Mouse (Mus musculus): ENCODE results near the gene Fbxo3.
"Not testable (repeated sequence)": the region's sequence is repeated elsewhere in the genome, so short reads cannot be mapped to it uniquely, and the experiment has no call there.

The Fbxo3 gene

GRCm38 (mm10) chr2:104027458-104028138 is at the start of gene Fbxo3:
Fbxo3 (plus strand) TSS chr2:104027721.
- peak; percentile 86 to 94 for DNase-seq

- DNase-seq, result peak; percentile 76 to 88
These were observed 45.3 kb upstream of the Fbxo3 start for GRCm38 (mm10) chr2:103982250-103982649.

- DNase-seq, result no peak
These were observed 44.4 kb upstream of the Fbxo3 start for GRCm38 (mm10) chr2:103983146-103983545.

GRCm38 (mm10) chr2:103987595-103987994 is 39.9 kb upstream of the Fbxo3 start:
- DNase-seq, result not testable (repeated sequence)

GRCm38 (mm10) chr2:103989724-103990123 is 37.8 kb upstream of the Fbxo3 start:
- DNase-seq, result no peak

- no peak for DNase-seq
These were observed 36.2 kb upstream of the Fbxo3 start for GRCm38 (mm10) chr2:103991303-103991702.

GRCm38 (mm10) chr2:103992162-103992561 is 35.4 kb upstream of the Fbxo3 start:
- DNase-seq, result no peak

- no peak for DNase-seq
These were observed 34.7 kb upstream of the Fbxo3 start for GRCm38 (mm10) chr2:103992618-103993332.

GRCm38 (mm10) chr2:104001076-104001475 is 26.4 kb upstream of the Fbxo3 start:
- DNase-seq, result no peak

- DNase-seq, result no peak
These were observed 25.7 kb upstream of the Fbxo3 start for GRCm38 (mm10) chr2:104001861-104002260.

- peak; percentile 42 to 50 for DNase-seq
These were observed 24.7 kb upstream of the Fbxo3 start for GRCm38 (mm10) chr2:104002711-104003413.

- DNase-seq, result no peak
These were observed 19.6 kb upstream of the Fbxo3 start for GRCm38 (mm10) chr2:104007793-104008519.

- not testable (repeated sequence) for DNase-seq
These were observed 18.7 kb upstream of the Fbxo3 start for GRCm38 (mm10) chr2:104008853-104009252.

GRCm38 (mm10) chr2:104023096-104023495 is 4.4 kb upstream of the Fbxo3 start:
- DNase-seq, result no peak

- no peak for DNase-seq
These were observed 2.9 kb upstream of the Fbxo3 start for GRCm38 (mm10) chr2:104024656-104025055.

- peak in 1 of 2 experiments; percentile 26 for DNase-seq
These were observed 710 bp downstream of the Fbxo3 start, which contains the start of gene 4931422A03Rik for GRCm38 (mm10) chr2:104028139-104028723. 4931422A03Rik (minus strand) TSS chr2:104028361.

GRCm38 (mm10) chr2:104029074-104029473 is 1.6 kb downstream of the Fbxo3 start:
- DNase-seq, result no peak

- DNase-seq, result no peak
These were observed 2.9 kb downstream of the Fbxo3 start for GRCm38 (mm10) chr2:104030381-104030780.

GRCm38 (mm10) chr2:104032056-104032455 is 4.5 kb downstream of the Fbxo3 start:
- peak in 1 of 2 experiments; percentile 37 for DNase-seq

GRCm38 (mm10) chr2:104034832-104035472 is 7.4 kb downstream of the Fbxo3 start:
- DNase-seq, result peak; percentile 49 to 71

- DNase-seq, result no peak
These were observed 8.1 kb downstream of the Fbxo3 start for GRCm38 (mm10) chr2:104035595-104035994.

- DNase-seq, result no peak
These were observed 8.8 kb downstream of the Fbxo3 start for GRCm38 (mm10) chr2:104036316-104036715.
